Mouse (Mus musculus): ENCODE measurements around the gene Chtop. TPM values are rescaled to one million over a fixed set of nuclear protein-coding genes. Genes with fewer than 3 reads are reported as not detected.

The Chtop gene
- polyA plus RNA-seq (2017; shearing (Covaris generic)): 10 to 100 TPM; 50.3 to 57.9 TPM

DNA sequence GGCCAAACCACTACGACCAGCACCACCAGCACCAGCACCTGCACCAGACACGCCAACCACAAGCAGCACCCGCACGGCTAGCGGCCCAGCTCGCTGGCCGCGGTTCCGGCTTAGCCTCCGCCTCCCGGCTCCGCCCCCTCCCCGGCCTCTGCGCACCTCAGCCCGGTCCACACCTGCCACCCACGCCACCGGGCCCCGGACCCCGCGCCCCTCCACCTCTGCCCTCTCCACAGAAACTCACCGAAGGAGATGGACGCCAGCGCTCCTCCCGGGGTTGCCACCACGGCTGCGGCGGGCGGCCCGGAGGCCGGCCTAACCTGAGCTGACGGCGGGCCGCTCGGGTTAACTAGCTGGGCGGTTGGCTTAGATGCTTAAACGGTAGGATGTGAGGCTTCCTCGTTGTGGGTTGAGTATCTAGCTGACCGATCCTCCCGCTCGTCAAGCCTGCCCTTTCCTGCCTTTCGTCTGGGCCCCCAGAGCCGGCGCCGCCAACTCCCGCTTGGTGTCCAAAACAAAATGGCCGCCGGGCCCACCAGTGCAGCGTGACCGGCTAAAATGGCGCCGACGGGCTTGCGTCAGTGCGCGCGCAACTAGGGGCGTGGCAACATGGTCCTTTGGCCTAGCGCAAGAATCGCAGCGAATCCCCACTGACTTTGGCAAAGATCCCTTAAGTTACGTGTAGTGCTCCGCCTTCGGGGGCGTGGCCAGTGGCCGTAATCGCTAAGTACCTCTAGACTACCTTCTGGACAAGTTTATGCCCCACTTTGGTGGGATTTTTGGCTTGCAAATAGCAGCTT lies at the start of gene Chtop:
Chtop (minus strand) TSS at position 549 of the 797 bp plus-strand sequence.
- ATAC-seq: peak; percentile 92

DNA sequence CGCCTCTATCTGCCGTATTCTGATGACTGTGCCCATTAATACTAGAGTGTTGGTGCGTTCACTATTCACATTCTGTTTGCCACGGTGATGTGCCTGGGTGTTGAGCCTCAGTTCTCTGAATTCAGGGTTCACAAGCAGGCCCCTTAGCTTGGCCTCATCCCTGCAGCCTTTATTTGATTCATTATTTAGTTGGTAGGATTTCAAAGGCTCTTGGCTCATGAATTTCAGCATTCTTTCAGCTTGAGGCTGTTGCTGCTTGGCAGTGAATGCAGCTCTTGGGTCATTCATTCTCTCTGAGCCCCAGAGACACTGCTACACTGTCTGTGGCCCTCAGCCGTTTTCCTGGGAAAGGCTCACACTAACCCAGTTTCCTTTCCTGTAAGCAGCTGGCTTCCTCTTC lies 46.7 kb upstream of the Chtop start:
- no peak for ATAC-seq

DNA sequence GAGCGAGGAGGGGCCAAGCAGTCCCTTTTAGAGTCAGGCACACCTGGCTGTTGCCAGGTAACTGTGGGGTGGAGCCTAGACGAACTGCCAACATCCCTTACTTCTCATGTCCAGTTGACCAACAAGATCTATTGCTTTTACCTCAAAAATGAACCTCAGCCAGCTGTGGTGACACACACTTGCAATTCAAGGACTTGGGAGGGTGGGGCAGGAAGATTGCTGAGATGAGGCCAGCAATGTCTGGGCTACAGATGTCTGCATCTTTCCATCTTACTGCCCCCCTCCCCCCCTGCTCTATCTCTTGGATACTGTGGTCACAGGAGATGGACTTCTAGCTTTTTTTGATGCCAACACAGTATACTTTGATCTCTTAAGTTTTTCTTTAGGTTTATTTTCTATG lies 42.9 kb upstream of the Chtop start:
- no peak for ATAC-seq

DNA sequence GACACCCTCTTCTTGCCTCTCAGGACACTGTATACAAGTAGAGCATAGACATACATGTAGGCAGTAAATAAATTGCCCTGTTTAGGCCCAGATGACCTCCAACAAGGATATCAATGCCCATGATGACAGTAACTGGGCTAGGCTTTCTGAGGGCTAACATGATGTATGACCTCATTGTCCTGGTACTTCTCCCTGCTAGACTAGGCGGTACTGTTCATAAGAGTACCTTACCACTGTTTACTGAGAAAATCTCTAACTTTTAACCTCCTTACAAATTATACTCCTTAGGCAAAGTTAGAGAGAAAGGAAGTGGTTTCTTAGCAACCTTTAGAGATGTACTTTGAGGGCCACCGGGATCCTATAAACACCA lies 41.1 kb upstream of the Chtop start:
- ATAC-seq: no peak

DNA sequence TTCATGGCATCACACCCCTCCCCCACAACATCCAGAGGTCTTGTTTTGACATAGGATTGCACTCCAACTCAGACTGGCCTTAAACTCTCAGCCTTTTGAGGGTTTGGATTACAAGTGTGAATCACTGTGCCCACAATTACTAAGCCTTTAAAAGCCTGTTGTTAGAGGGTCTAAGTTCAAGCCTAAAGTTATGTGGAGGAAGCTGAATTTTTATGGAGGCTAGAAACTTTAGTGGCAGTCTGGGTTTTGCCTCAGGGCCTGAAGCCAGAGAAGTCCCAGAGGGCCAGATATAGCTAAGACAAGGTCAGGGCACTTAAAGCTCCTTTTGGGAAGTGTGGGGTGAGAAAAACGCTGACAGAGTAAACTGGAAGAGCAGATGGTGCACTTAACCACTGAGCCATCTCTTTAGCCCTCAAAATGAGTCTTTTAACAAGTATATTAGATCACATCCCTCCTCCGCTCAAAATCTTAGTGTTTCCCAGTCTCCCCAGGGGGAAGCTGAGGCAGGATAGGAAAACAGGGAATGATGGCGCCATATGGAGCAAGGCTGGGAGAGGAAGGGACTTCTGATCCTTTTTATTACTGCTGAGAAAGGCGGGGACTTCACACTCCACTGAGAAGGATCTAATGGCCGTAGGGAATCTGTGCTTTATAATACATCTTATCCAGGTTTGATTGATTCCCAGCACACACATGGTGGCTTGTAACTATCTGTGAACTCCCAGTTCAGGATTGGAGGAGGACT lies 40.5 kb upstream of the Chtop start:
- ATAC-seq: no peak

DNA sequence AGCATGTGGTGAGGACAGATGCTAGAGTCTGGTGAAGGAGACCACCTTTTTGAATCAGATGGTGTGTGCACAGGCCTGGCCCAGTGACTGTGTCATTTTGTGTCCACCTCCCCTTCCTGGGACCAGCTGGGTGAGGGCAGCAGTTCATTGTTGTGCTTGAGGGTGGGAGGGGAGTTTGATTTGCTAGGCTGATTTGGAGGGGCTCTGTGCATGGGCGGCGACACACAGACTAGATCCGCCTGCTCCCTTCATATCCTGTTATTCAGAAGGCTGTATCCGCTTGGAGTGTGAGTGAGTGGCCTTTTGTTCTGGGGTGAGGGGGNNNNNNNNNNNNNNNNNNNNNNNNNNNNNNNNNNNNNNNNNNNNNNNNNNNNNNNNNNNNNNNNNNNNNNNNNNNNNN lies 31.6 kb upstream of the Chtop start:
- ATAC-seq: no peak

DNA sequence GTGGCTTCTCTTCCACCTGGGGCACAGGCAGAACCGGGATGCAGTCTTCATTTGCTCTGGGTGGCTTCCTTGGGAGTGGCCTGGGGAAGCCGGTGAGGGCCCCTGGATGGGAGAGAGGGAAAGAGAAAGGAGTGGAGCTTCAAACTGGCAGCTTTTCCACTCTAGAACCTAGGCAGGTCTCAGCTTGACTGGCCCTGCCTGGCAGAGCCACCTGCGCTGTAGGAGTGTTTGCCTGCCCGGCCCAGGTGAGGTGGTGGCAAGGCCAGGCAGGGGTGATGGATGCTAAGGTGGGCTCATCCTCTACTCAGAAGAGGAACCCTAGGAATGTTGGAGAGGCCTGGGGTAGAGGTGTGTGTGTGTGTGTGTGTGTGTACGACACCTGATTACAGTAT lies 28.6 kb upstream of the Chtop start:
- ATAC-seq: no peak

DNA sequence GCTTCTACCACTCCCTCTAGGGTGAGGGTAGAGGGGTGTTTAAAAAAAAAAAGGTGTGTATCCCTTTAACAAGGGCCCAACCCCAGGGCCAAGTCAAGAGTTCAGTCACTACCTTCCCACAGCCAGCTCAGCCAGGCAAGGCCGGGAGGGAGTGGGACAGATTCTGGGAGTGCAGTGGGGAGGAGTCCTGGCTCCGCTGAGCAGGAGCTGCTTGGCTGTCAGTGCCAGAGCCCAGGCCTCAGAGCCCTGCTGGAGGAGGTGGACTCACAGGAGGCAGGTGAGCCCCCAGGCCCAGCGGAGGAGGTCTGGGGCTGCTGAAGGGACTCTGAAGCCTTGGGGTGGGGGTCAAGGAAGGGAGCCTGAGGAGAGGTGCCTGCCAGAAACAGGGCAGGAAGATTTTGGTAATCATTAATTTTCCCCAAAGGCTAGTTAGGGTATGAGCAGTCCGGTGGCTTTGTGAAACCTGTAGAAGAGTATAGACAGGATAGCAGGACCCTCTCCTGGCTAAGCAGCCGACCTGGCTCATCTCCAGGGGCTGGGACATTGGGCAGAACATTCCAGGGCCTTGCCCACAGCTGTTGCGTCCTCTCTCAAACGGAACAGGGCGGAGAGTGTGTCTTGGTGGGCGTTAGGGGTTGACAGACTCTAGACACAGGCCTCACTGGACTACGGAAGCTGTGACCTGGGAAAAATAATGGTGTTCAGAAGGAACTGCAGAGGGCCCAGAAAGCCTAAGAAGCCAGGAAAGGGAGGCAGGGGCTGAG lies 28.0 kb upstream of the Chtop start, which contains the start of gene S100a16:
S100a16 (plus strand) TSS at position 114 of the 764 bp plus-strand sequence.
- no peak for ATAC-seq

DNA sequence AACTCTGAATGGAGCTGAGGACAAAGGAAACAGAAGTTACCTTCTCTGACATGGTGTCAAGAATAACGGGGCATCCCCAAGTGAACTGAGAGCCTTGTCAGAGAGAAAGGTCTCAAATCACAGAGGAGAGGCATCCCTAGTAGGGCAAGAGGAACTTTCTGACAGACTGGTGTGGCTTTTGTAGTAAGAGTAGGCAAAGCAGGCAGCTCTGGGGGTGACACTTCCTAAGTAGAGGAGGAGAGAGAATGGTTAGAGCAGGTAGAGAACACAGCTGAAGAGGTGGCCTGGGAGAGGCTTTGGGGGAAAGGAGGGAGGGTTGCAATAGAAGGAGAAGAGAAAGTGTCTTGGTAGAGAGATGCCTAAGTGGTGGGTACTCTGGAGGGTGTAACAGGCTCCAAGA lies 26.1 kb upstream of the Chtop start:
- no peak for ATAC-seq

DNA sequence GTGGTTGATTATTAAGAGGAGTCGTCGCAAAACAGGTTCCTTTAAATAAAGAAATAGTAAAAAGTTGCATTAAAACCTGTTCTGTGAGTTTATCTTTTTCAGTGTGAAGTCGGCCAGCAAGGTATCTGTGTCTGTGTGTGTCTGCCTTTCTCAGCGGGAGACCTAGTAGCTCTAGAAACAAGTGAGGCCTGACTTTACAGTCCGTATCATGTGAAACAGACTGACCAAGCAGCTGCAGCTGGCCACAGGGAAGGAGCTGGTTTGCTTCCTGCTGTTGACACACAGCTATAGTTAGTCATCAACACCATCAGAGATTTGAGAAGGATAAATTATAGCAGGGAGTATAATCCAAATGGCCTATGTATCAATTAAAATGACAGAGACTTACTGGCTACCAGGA lies 22.4 kb upstream of the Chtop start:
- ATAC-seq: no peak

DNA sequence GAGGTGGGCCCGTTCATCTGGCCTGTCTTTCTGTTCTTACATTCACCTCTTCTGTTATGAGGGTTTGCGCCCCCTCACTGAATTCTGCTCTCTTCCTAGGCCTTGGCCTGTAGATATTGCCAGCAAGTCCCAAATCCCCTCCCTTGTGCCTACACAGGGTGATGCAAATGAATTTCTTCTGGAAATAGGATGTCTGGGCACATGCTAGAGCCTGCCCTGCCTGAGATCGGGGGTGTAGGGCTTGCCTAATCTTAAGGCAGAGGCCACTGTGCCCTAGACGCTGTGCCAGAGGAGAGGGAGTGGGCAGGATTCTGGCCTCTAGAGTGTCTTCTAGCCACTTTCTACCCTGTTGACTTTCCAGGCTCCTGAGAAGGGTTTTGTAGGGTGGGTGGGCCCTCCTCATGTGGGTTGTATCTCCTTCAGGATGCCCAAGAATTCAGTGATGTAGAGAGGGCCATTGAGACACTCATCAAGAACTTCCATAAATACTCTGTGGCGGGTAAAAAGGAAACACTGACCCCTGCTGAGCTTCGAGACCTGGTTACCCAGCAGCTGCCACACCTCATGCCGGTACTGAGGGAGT lies 18.1 kb upstream of the Chtop start:
- no peak for ATAC-seq

DNA sequence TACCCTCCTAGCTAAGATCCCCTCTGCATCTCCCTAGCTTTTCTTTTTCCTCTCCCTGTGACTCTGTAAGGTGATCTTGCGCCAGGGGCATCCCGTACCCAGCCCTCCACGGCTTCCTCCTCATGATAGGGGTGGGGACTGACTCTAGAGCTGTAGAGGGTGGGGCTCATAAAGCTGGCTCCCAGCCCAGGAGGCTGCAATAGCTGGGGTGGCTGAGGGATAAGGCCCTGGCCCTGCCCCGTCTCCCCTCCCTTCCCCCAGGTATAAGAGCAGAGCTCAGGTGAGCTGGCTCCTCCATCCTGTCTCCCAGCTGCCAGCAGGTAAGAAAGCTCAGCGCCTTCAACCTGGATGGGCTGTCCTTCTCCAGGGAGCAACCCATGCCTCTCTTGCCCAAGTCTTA lies 17.3 kb upstream of the Chtop start, which contains the start of gene S100a14:
S100a14 (plus strand) TSS at position 277 of the 400 bp plus-strand sequence.
- ATAC-seq: no peak

DNA sequence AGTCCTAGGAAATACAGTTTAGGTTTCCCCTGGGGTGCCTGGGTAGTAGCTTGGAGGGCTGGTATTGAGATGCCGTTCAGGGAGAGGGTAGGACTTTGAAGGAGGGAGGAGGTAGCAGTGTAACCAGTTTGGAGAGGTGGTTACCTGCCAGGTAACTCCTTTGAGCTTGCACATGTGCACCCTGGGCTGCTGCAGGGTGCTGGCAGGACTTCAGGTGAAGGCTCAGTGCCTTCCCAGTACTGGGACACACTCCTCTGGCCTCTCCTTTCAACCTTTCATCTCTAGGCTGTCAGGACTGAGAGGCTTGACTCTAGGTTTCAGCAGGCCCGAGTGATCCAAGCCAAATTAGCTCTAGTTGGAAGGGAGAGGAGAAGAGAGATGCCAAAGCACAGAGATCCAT lies 16.8 kb upstream of the Chtop start:
- ATAC-seq: no peak

DNA sequence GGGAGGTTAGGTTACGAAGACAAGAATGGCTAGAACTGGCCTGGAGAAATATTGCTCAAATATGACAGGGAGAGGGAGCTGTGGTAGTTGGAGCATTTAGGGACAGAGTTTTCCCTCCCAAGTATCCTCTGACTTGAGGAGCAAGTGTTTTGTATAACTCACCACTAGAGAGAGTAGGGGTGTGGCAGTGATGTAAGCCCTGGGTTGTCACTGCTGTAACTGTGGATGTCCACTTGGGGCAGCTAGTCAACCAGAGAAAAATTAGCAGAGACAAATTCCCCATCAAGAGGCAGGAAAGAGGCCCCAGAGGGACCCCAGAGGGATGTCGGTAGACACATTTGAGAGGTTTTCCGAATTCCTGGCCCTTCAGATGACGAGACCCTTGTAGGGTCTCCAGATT lies 16.1 kb upstream of the Chtop start:
- peak; percentile 58 for ATAC-seq

DNA sequence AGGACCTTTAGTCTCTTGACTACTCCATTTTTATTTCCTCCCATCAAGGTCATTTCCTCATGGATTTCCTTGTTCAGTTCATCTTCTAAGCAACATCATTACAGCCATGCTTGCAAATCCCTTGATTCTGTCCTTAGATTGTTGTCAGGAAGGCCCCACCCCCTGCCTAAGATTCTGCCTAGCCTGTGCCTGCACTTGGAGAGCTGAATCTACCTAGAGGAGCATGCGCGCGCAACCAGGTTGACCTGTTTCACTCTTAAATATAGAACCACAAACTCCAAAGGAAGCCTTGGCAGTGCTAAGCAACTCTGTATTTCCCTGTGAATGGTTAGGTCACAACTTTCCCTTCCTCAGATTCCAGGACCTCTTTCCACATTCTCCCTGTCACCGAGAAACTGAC lies 8.4 kb upstream of the Chtop start:
- no peak for ATAC-seq

DNA sequence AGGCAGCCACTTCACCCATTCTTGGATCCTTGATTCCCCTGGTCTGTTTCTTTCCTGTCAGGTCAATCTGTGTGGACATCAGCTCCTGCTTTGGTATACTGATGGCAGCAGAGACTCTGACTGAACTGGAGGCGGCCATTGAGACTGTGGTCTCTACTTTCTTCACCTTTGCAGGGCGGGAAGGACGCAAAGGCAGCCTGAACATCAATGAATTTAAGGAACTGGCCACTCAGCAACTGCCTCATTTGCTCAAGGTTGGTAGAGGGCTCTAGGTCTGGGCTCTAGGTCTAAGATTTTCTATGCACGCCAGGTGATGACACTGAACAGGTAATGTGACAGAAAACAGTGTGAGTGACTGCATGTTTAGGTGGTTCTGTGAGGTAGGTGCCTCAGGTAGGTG lies 6.5 kb upstream of the Chtop start:
- ATAC-seq: no peak

DNA sequence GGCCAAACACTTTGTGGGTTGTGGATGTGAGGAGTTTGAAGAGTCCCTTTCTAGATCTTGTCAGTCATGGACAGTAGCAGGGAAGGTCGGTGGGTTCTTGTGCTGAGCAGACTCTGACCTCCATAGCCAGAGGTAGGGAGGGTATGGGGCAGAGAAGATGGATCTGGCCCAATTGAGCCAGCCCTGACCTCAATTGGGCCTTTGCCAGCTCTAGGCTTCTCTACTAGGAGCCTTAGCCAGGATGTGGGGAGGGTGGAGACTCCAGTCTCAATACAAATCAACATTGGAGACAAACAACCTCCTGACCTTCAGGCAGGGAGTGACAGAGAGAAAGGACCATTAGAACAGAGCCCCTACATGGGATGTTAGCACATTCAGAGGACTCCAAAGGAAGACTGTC lies 5.9 kb upstream of the Chtop start:
- peak; percentile 24 for ATAC-seq

DNA sequence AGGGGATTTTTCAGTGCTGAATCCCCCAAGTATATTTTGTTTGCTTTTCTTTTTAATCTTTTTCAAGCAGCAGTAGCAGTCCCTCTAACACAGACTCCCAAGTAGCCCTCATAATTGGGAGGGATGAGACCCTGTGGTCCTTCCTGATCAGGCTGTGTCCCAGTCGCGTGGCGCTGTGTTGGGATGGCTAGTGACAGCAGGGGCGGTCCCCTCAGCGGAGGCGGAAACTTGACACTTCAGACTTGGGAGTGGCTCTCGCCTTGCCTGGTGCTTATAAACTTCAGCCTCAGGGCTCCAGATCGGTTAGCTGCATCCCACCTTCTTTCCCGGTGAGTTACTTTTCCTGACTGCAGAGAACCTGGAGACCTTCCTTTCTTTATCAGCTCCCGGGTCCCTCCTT lies 5.4 kb upstream of the Chtop start:
- peak; percentile 87 for ATAC-seq

DNA sequence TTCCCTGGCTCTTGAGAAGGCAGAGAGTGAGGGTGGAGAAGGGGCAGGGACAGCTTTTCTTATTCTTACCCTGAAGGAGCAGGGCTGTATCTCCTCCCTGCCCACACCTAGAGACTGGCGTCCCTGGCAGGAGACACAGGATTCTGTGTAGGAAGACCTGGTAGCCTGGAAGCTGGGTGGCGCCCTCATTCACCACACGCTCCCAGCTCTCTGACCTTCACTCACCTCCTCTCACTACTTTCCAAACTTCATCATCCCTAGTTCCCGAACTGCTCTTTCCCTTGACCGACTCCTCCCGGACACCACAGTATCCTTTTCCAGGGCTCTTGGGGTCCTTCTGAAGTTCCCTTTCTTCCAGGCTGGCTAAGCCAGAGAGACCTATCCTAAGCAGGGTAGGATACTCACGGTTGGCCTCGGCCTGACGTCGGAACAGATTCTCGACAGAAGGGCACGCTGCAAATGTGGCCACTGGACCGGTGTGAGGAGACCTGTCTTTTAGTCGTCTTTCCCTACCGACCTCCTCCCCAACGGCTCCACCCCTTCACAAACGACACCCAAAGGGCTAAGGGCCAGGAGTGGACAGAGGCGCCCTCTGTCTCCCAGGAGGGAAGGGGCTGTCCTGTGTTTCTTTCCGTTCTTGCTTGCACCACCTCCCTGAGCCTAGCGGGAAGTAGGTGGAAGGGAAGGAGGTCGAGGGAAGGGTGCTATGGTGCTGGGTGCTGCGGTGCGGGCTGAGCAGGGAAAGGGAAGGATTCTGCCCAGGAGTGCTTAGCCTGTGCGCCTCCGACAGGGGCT lies 4.7 kb upstream of the Chtop start, which contains the start of the genes S100a1 and S100a13:
S100a1 (minus strand) TSS at position 597 of the 795 bp plus-strand sequence.
S100a13 (plus strand) TSS at position 640 of the 795 bp plus-strand sequence.
- peak; percentile 13 for ATAC-seq

DNA sequence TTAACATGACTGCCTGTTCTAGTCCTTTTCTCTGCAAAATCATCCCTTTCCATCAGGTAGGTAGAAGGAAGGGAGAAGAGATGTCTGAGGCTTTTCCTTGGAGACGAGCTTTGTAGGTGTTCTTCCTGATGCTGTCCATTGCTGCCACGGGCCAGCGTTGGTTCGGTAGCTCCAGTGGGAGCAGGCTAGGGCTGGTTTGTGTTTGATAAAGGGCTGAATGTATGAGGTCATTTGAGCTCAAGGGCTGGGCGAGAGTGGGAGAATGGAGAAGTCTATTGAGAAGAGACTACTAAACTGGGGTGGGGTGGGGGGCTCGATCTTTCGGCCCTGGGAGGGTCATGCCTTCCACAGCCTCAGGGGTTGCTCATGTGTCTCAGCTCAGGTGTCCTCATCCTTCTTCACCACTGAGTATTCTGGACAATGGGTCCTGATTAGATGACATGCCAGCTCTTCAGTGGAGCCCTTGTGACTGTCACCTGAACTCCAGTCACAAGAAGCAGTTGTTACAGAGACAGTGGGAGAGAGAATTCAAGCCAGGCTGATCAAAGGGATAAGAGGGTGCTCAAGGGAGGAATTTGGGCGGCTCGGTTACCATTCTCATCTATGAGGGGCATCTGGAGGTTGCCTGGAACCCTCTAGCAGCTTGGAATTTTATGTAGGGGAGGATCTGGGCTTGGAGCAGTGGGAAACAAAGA lies 3.8 kb upstream of the Chtop start:
- ATAC-seq: no peak

DNA sequence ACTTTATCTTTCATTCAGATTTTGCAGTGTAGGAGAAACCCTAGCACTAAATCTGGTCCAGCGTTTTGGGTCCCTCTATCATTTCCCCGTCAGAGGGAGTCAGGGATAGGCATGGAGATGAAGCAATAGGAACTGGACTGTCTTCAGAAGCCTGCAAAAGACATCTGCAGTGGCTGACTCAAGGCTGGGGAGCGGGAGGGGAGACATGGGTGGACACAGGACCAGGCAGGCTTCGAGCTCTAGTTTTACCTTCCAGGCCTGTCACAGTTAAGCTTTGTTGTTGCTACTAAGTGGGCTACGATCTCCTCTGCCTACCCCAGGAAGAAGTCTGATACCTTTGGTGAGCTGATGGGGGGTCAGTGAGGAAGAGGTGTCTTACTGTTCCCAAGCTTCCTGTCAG lies 3.0 kb upstream of the Chtop start:
- no peak for ATAC-seq
